ENCODE assay signal across 9 mouse cellular contexts in genomic region chr5:139434940-139435339, GRCm38 (mm10). TPM values are rescaled to one million over a fixed set of nuclear protein-coding genes. Genes with fewer than 3 reads are reported as not detected.
DNase-seq lines count a peak whose midpoint lies in the region; ATAC-seq lines count a peak whose summit lies in the region.
"Had no signal": no experiment of that assay in that cellular context is flagged by ENCODE, and none has a peak within 500 bp of the region (broad histone marks: within the 10 kb centered on the region; RNA-seq: fewer than 3 reads in every experiment).

No protein-coding gene starts in this region.

- no peaks in the 10 kb centered on the region for H3K9me3 ChIP-seq in forebrain, embryonic 13.5 days (replicated peaks)
- H3K9me3 ChIP-seq in neural tube, embryonic 12.5 days: no peaks in the 10 kb centered on the region
- H3K9me3 ChIP-seq: stomach, embryonic 15.5 days had no signal

- ATAC-seq in forebrain, embryonic 13.5 days: peak; percentile 55
- peak; percentile 63 for ATAC-seq in neural tube, embryonic 12.5 days (ENCODE audit: low FRiP score, low read depth)
- no peak for ATAC-seq in megakaryocyte-erythroid progenitor cell, adult 5-6 weeks (replicated peaks; ENCODE audit: low FRiP score, low TSS enrichment, poor library complexity, severe bottlenecking)

- H3K27me3 ChIP-seq in forebrain, embryonic 13.5 days: no peaks in the 10 kb centered on the region
- no peaks in the 10 kb centered on the region for H3K27me3 ChIP-seq in neural tube, embryonic 12.5 days (replicated peaks)
- H3K27me3 ChIP-seq: stomach, embryonic 15.5 days had no signal

- H3K4me1 ChIP-seq in forebrain, embryonic 13.5 days: peaks cover 67% of the 10 kb centered on the region
- H3K4me1 ChIP-seq in neural tube, embryonic 12.5 days: peaks cover 54% of the 10 kb centered on the region

- intact Hi-C loops in heart, postnatal 14 days (cut with DNase I): no loop called here

- peak overlapping the region; percentile 27; the same call in 1 of the 2 replicates for H3K4me2 ChIP-seq in forebrain, embryonic 13.5 days
- H3K4me2 ChIP-seq in neural tube, embryonic 12.5 days (replicated peaks): no peak overlapping the region; the same call in 1 of the 2 replicates
- H3K4me2 ChIP-seq: stomach, embryonic 15.5 days had no signal

- peak overlapping the region; percentile 63 for H3K27ac ChIP-seq in forebrain, embryonic 13.5 days
- no peak overlapping the region for H3K27ac ChIP-seq in neural tube, embryonic 12.5 days
- H3K27ac ChIP-seq: liver, embryonic 14.5 days; stomach, embryonic 15.5 days had no signal

- 10% methylated on average over 8 of the region's 8 CpGs for WGBS in forebrain, embryonic 13.5 days
- 24% methylated on average over 8 of the region's 8 CpGs for WGBS in neural tube, embryonic 12.5 days

- H3K9ac ChIP-seq in forebrain, embryonic 13.5 days: peak overlapping the region; percentile 13; the same call in 1 of the 2 replicates
- H3K9ac ChIP-seq in neural tube, embryonic 12.5 days: no peak overlapping the region
- H3K9ac ChIP-seq: liver, embryonic 14.5 days; stomach, embryonic 15.5 days had no signal

- DNase-seq in embryo, embryonic 11 days: peak; percentile 58
- DNase-seq in layer of hippocampus, adult 9-10 months (ENCODE audit: low spot score): peak; percentile 53
- DNase-seq in cerebellum, adult 9-10 months: no peak
- DNase-seq in heart, postnatal 14 days: no peak

- H3K36me3 ChIP-seq in forebrain, embryonic 13.5 days (ENCODE audit: poor library complexity, severe bottlenecking): no peaks in the 10 kb centered on the region
- no peaks in the 10 kb centered on the region for H3K36me3 ChIP-seq in neural tube, embryonic 12.5 days

- H3K4me3 ChIP-seq in forebrain, embryonic 13.5 days: no peak overlapping the region
- no peak overlapping the region for H3K4me3 ChIP-seq in neural tube, embryonic 12.5 days
- H3K4me3 ChIP-seq: stomach, embryonic 15.5 days had no signal

RNA-seq across cellular contexts. Expression of gene Gper1, which starts 12.0 kb away (rescaled TPM):
- polyA plus RNA-seq in forebrain, embryonic 13.5 days (2015; fragmentation: Nextera tagmentation; extraction: Ambion mirVana): 5.3 and 5.9 TPM in 2 replicates
- polyA plus RNA-seq in neural tube, embryonic 12.5 days (2016; fragmentation: Nextera tagmentation; extraction: Ambion mirVana): 7.2 and 7.8 TPM in 2 replicates
- not detected in 2 replicates for total RNA-seq in megakaryocyte-erythroid progenitor cell, adult 5-6 weeks (2014; fragmentation: Nextera tagmentation)
- total RNA-seq in megakaryocyte-erythroid progenitor cell, adult 5-6 weeks (2017): not detected in 2 replicates
- total RNA-seq in heart, postnatal 14 days (2021): 1 to 10 TPM; 2.7 TPM

RNA-seq across cellular contexts. Expression of gene 3110082I17Rik, which starts 25.4 kb away (rescaled TPM):
- polyA plus RNA-seq in forebrain, embryonic 13.5 days (2015; fragmentation: Nextera tagmentation; extraction: Ambion mirVana): 26.8 and 29.0 TPM in 2 replicates
- polyA plus RNA-seq in neural tube, embryonic 12.5 days (2016; fragmentation: Nextera tagmentation; extraction: Ambion mirVana): 23.7 and 24.1 TPM in 2 replicates
- total RNA-seq in megakaryocyte-erythroid progenitor cell, adult 5-6 weeks (2014; fragmentation: Nextera tagmentation): 28.0 and 31.0 TPM in 2 replicates
- 40.1 and 74.7 TPM in 2 replicates for total RNA-seq in megakaryocyte-erythroid progenitor cell, adult 5-6 weeks (2017)
- 1 to 10 TPM; 4.7 to 5.3 TPM for total RNA-seq in heart, postnatal 14 days (2021)

RNA-seq across cellular contexts. Expression of gene C130050O18Rik, which starts 29.9 kb away (rescaled TPM):
- 0.11 and 0.18 TPM in 2 replicates for polyA plus RNA-seq in forebrain, embryonic 13.5 days (2015; fragmentation: Nextera tagmentation; extraction: Ambion mirVana)
- 0.20 and 0.33 TPM in 2 replicates for polyA plus RNA-seq in neural tube, embryonic 12.5 days (2016; fragmentation: Nextera tagmentation; extraction: Ambion mirVana)
- 0.79 TPM in 1 of 2 replicates, not detected in the other for total RNA-seq in megakaryocyte-erythroid progenitor cell, adult 5-6 weeks (2014; fragmentation: Nextera tagmentation)
- total RNA-seq in megakaryocyte-erythroid progenitor cell, adult 5-6 weeks (2017): 0.08 TPM in 1 of 2 replicates, not detected in the other
- total RNA-seq in heart, postnatal 14 days (2021): under 1 TPM; 0.74 to 0.80 TPM

RNA-seq across cellular contexts. Expression of gene Zfand2a, which starts 49.4 kb away (rescaled TPM):
- polyA plus RNA-seq in forebrain, embryonic 13.5 days (2015; fragmentation: Nextera tagmentation; extraction: Ambion mirVana): 8.9 and 9.5 TPM in 2 replicates
- 10.1 and 15.2 TPM in 2 replicates for polyA plus RNA-seq in neural tube, embryonic 12.5 days (2016; fragmentation: Nextera tagmentation; extraction: Ambion mirVana)
- 10.9 and 19.5 TPM in 2 replicates for total RNA-seq in megakaryocyte-erythroid progenitor cell, adult 5-6 weeks (2014; fragmentation: Nextera tagmentation)
- 13.6 and 14.7 TPM in 2 replicates for total RNA-seq in megakaryocyte-erythroid progenitor cell, adult 5-6 weeks (2017)
- 10 to 100 TPM; 16.4 to 16.5 TPM for total RNA-seq in heart, postnatal 14 days (2021)

RNA-seq across cellular contexts. Expression of gene Gpr146, which starts 57.4 kb away (rescaled TPM):
- 0.93 and 0.97 TPM in 2 replicates for polyA plus RNA-seq in forebrain, embryonic 13.5 days (2015; fragmentation: Nextera tagmentation; extraction: Ambion mirVana)
- 1.9 and 2.3 TPM in 2 replicates for polyA plus RNA-seq in neural tube, embryonic 12.5 days (2016; fragmentation: Nextera tagmentation; extraction: Ambion mirVana)
- 7.5 and 7.9 TPM in 2 replicates for total RNA-seq in megakaryocyte-erythroid progenitor cell, adult 5-6 weeks (2014; fragmentation: Nextera tagmentation)
- total RNA-seq in megakaryocyte-erythroid progenitor cell, adult 5-6 weeks (2017): 5.3 and 6.0 TPM in 2 replicates
- 10 to 100 TPM; 41.8 to 46.5 TPM for total RNA-seq in heart, postnatal 14 days (2021)

Comparison
In these comparisons a context has a peak if more than half of its experiments do, and no peak if none do; other contexts are left out.
1. DNase-seq: peak in embryo, embryonic 11 days (single experiment) and layer of hippocampus, adult 9-10 months (single experiment); none in cerebellum, adult 9-10 months (single experiment) and heart, postnatal 14 days (0 of 2).
2. RNA of gene 3110082I17Rik, which starts 25.4 kb away (total RNA-seq): 28.0 to 74.7 TPM in megakaryocyte-erythroid progenitor cell, adult 5-6 weeks; 4.7 to 5.3 TPM in heart, postnatal 14 days; every median in the first group is over 4 times any median in the second.